Mouse (Mus musculus): ENCODE measurements around the gene Slc38a10. TPM values are rescaled to one million over a fixed set of nuclear protein-coding genes. Genes with fewer than 3 reads are reported as not detected.

The Slc38a10 gene
- polyA plus RNA-seq, 1 experiment from 2014 or later: 99.0 TPM

- Histone ChIP-seq H3K36me3 (peaks cover 17% of the 10 kb centered on the region), H3K9me3 (no peaks in the 10 kb centered on the region), H3K4me1 (peaks cover 59% of the 10 kb centered on the region), H3K4me3 (peak overlapping the region; percentile 95), H3K27me3 (ENCODE audit: insufficient read depth, poor library complexity, severe bottlenecking) (no peaks in the 10 kb centered on the region), H3K27ac (peak overlapping the region; percentile 99)
- 1% methylated on average over 54 of the region's 54 CpGs for WGBS
- DNase-seq (ENCODE audit: low spot score): no peak
Observed at GRCm38 (mm10) chr11:120185316-120186141, 34.4 kb upstream of the Slc38a10 start.

- DNase-seq (ENCODE audit: low spot score): no peak
- WGBS: 3% methylated on average over 16 of the region's 16 CpGs
- Histone ChIP-seq H3K27ac (peak overlapping the region; percentile 99), H3K4me1 (peaks cover 55% of the 10 kb centered on the region), H3K36me3 (peaks cover 17% of the 10 kb centered on the region), H3K27me3 (ENCODE audit: insufficient read depth, poor library complexity, severe bottlenecking) (no peaks in the 10 kb centered on the region), H3K9me3 (no peaks in the 10 kb centered on the region), H3K4me3 (peak overlapping the region; percentile 95)
Observed at GRCm38 (mm10) chr11:120184371-120185315, 33.5 kb upstream of the Slc38a10 start.

GRCm38 (mm10) chr11:120183708-120184107 lies 32.6 kb upstream of the Slc38a10 start:
- peak overlapping the region; percentile 95 for H3K4me3 ChIP-seq
- peaks cover 57% of the 10 kb centered on the region for H3K4me1 ChIP-seq
- 26% methylated on average over 11 of the region's 11 CpGs for WGBS
- H3K36me3 ChIP-seq: peaks cover 17% of the 10 kb centered on the region
- no peak for DNase-seq (ENCODE audit: low spot score)
- peak overlapping the region; percentile 99 for H3K27ac ChIP-seq
- no peaks in the 10 kb centered on the region for H3K27me3 ChIP-seq (ENCODE audit: insufficient read depth, poor library complexity, severe bottlenecking)
- no peaks in the 10 kb centered on the region for H3K9me3 ChIP-seq

GRCm38 (mm10) chr11:120183180-120183579 lies 32.0 kb upstream of the Slc38a10 start:
- H3K27ac ChIP-seq: peak overlapping the region; percentile 99; the same call in 1 of the 2 replicates
- peak overlapping the region; percentile 95 for H3K4me3 ChIP-seq
- no peaks in the 10 kb centered on the region for H3K9me3 ChIP-seq
- peaks cover 16% of the 10 kb centered on the region for H3K36me3 ChIP-seq
- peaks cover 58% of the 10 kb centered on the region for H3K4me1 ChIP-seq
- H3K27me3 ChIP-seq (ENCODE audit: insufficient read depth, poor library complexity, severe bottlenecking): no peaks in the 10 kb centered on the region
- DNase-seq (ENCODE audit: low spot score): no peak
- 13% methylated on average over 1 of the region's 1 CpGs for WGBS

GRCm38 (mm10) chr11:120182396-120183030 lies 31.4 kb upstream of the Slc38a10 start:
- peaks cover 58% of the 10 kb centered on the region for H3K4me1 ChIP-seq

GRCm38 (mm10) chr11:120181379-120181778 lies 30.2 kb upstream of the Slc38a10 start:
- no peak for DNase-seq (ENCODE audit: low spot score)
- Histone ChIP-seq H3K9me3 (no peaks in the 10 kb centered on the region), H3K4me3 (no peak overlapping the region), H3K27me3 (ENCODE audit: insufficient read depth, poor library complexity, severe bottlenecking) (no peaks in the 10 kb centered on the region), H3K4me1 (peaks cover 55% of the 10 kb centered on the region), H3K36me3 (peaks cover 8% of the 10 kb centered on the region), H3K27ac (peak overlapping the region; percentile 44; the same call in 1 of the 2 replicates)
- 64% methylated on average over 3 of the region's 3 CpGs for WGBS

More at GRCm38 (mm10) chr11:120182396-120183030, 31.4 kb upstream of the Slc38a10 start:
- H3K9me3 ChIP-seq: no peaks in the 10 kb centered on the region
- WGBS: 25% methylated on average over 3 of the region's 3 CpGs
- H3K36me3 ChIP-seq: peaks cover 10% of the 10 kb centered on the region
- no peak for DNase-seq (ENCODE audit: low spot score)
- H3K27ac ChIP-seq: peak overlapping the region; percentile 99; the same call in 1 of the 2 replicates
- no peak overlapping the region for H3K4me3 ChIP-seq
- no peaks in the 10 kb centered on the region for H3K27me3 ChIP-seq (ENCODE audit: insufficient read depth, poor library complexity, severe bottlenecking)

- WGBS: 40% methylated on average over 4 of the region's 4 CpGs
- Histone ChIP-seq H3K27ac (0 out of 2 replicates have a peak overlapping the region, but pooled peaks have one; percentile 26), H3K4me3 (no peak overlapping the region), H3K36me3 (no peaks in the 10 kb centered on the region), H3K9me3 (no peaks in the 10 kb centered on the region), H3K27me3 (ENCODE audit: insufficient read depth, poor library complexity, severe bottlenecking) (no peaks in the 10 kb centered on the region), H3K4me1 (peaks cover 36% of the 10 kb centered on the region)
- no peak for DNase-seq (ENCODE audit: low spot score)
Observed at GRCm38 (mm10) chr11:120179374-120179773, 28.2 kb upstream of the Slc38a10 start.

- WGBS: 67% methylated on average over 4 of the region's 4 CpGs
- no peak for DNase-seq (ENCODE audit: low spot score)
Observed at GRCm38 (mm10) chr11:120175948-120176347, 24.8 kb upstream of the Slc38a10 start.

GRCm38 (mm10) chr11:120173213-120173612 lies 22.1 kb upstream of the Slc38a10 start:
- H3K4me1 ChIP-seq: peaks cover 41% of the 10 kb centered on the region
- H3K27ac ChIP-seq: no peak overlapping the region
- H3K36me3 ChIP-seq: no peaks in the 10 kb centered on the region
- no peak for DNase-seq (ENCODE audit: low spot score)
- no peaks in the 10 kb centered on the region for H3K27me3 ChIP-seq (ENCODE audit: insufficient read depth, poor library complexity, severe bottlenecking)
- H3K4me3 ChIP-seq: no peak overlapping the region
- no peaks in the 10 kb centered on the region for H3K9me3 ChIP-seq
- 81% methylated on average over 14 of the region's 14 CpGs for WGBS

More at GRCm38 (mm10) chr11:120175948-120176347, 24.8 kb upstream of the Slc38a10 start:
- Histone ChIP-seq H3K4me1 (peaks cover 19% of the 10 kb centered on the region), H3K36me3 (no peaks in the 10 kb centered on the region), H3K4me3 (no peak overlapping the region), H3K27ac (no peak overlapping the region), H3K9me3 (no peaks in the 10 kb centered on the region), H3K27me3 (ENCODE audit: insufficient read depth, poor library complexity, severe bottlenecking) (no peaks in the 10 kb centered on the region)

- 62% methylated on average over 8 of the region's 8 CpGs for WGBS
- H3K27me3 ChIP-seq (ENCODE audit: insufficient read depth, poor library complexity, severe bottlenecking): no peaks in the 10 kb centered on the region
- H3K4me1 ChIP-seq: peaks cover 55% of the 10 kb centered on the region
- peak overlapping the region; percentile 1; the same call in 1 of the 2 replicates for H3K27ac ChIP-seq
- DNase-seq (ENCODE audit: low spot score): no peak
- H3K4me3 ChIP-seq: no peak overlapping the region
- no peaks in the 10 kb centered on the region for H3K9me3 ChIP-seq
- H3K36me3 ChIP-seq: no peaks in the 10 kb centered on the region
Observed at GRCm38 (mm10) chr11:120171168-120171567, 20.0 kb upstream of the Slc38a10 start.

- H3K4me3 ChIP-seq: peak overlapping the region; percentile 49
- H3K36me3 ChIP-seq: no peaks in the 10 kb centered on the region
- no peaks in the 10 kb centered on the region for H3K9me3 ChIP-seq
- H3K27me3 ChIP-seq (ENCODE audit: insufficient read depth, poor library complexity, severe bottlenecking): no peaks in the 10 kb centered on the region
- peaks cover 73% of the 10 kb centered on the region for H3K4me1 ChIP-seq
- peak; percentile 94 for DNase-seq (ENCODE audit: low spot score)
- 16% methylated on average over 21 of the region's 21 CpGs for WGBS
- H3K27ac ChIP-seq: peak overlapping the region; percentile 77
Observed at GRCm38 (mm10) chr11:120169208-120169992, 18.3 kb upstream of the Slc38a10 start.

- DNase-seq (ENCODE audit: low spot score): no peak
- no peak overlapping the region for H3K27ac ChIP-seq
- peaks cover 80% of the 10 kb centered on the region for H3K4me1 ChIP-seq
Observed at GRCm38 (mm10) chr11:120168516-120168915, 17.4 kb upstream of the Slc38a10 start.

More at GRCm38 (mm10) chr11:120168516-120168915, 17.4 kb upstream of the Slc38a10 start:
- Histone ChIP-seq H3K9me3 (no peaks in the 10 kb centered on the region), H3K4me3 (no peak overlapping the region), H3K27me3 (ENCODE audit: insufficient read depth, poor library complexity, severe bottlenecking) (no peaks in the 10 kb centered on the region), H3K36me3 (no peaks in the 10 kb centered on the region)
- WGBS: 79% methylated on average over 8 of the region's 8 CpGs

All from heart, embryonic 10.5 days (tissue).